Mouse (Mus musculus) erythroid progenitor cell, adult 5-6 weeks (primary cell): ENCODE measurements around the gene Krt31. TPM values are rescaled to one million over a fixed set of nuclear protein-coding genes. Genes with fewer than 3 reads are reported as not detected.

Source experiments
- ATAC-seq: replicated peaks from 2 replicates; pipeline ENCODE4 v1.8.0; 2016; ENCODE audit warnings: moderate number of reproducible peaks, mild to moderate bottlenecking, moderate TSS enrichment, inconsistent platforms; ENCODE audit not compliant: poor library complexity, low FRiP score, severe bottlenecking
- total RNA-seq, 2 experiments: library from RNA; stranded (forward) in 1 of 2; stranded (reverse) in 1 of 2; fragments of 150-400 nt in 1 of 2; fragments of 186-747, 209-891 nt in 1 of 2; gene quantifications; 2 replicates each; pipeline versions ENCODE4 v1.2.3 to v1.2.4; 2015 to 2017; ENCODE audit warnings: low replicate concordance in 2 of 2

Krt31 gene
- total RNA-seq (2015; ENCODE audit: low replicate concordance) (not detected in 2 replicates), total RNA-seq (2017; ENCODE audit: low replicate concordance) (not detected in 2 replicates)

DNA sequence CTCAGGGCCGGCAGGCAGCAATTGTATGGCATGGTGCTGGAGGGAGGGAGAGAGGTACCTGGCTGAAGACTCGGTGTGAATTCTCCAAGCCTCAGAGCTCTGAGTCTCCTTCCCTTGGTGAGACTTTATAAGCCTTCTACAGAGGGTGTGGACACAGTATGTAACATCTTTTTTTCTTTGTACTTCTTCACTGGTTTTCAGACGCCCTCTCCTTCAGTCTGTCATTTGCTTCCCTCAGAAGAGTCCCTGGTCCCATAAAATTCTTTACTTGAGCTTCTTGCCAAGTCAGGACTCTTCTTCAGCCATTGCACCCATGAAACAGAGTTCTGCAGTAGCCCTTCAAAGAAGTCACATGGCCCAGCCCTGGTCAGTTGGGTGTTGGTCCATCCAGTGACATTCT, at the start of gene Krt31:
Gene Krt31 (minus strand): TSS at position 101 of the 400 bp plus-strand sequence.
- ATAC-seq: no peak

GRCm38 (mm10) chr11:100097819-100098218, 47.5 kb upstream of the Krt31 start:
- no peak for ATAC-seq

DNA sequence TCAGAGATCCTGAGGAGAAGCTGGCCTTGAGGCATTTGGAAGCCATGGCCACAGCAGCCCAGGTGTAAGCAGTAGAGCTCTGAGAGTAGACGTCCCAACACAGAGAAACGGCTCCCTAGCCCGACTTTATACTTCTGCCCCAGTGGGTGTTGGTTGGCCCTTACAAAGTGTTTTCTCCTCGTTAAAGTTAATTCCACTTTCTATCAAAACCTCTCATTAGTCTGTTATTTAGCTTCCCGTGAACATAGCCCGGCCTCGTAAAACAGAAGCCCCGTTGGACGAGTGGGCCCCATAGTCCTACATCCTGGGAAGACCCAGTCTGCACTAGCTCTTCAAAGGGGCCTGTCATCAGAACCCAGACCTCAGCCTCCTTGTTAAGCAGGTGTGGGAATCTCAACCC, 45.8 kb upstream of the Krt31 start, which contains the start of gene Krt35:
Gene Krt35 (minus strand): TSS at position 101 of the 400 bp plus-strand sequence.
- no peak for ATAC-seq

DNA sequence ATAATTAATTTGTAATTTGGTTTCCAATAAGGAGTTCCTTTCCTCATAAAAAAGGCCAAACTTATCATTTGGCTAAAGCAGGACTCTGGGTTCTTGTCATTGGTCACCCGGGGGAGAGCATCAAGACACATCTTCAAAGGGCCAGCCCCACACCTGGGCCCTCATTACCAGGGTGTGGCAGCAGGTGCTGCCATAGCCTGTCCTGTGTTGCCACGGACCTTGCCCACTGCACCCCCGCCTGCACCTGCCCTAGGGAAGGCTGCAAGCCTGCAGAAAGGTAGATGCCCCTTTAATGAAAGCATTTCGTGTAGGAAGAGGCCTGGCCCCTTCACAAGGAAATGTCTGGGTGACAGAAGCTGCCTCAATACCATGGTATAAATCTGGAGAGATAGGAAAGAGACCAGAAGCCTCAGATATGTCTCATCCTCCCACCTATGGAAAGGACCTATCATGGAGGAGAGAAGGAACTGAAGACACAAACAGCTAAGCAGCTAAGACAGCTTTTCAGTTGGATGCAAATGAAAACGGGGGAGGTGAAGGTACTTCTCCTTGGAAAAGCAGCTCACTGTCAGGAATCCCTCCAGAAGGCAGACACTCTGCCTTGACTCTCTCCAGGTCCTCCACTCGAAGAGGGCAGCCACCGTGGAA, 38.2 kb upstream of the Krt31 start:
- ATAC-seq: no peak

- no peak for ATAC-seq
Measured at GRCm38 (mm10) chr11:100087861-100088260, 37.5 kb upstream of the Krt31 start, which contains the start of gene Krt32. Gene Krt32 (minus strand): TSS chr11:100088226.

- no peak for ATAC-seq
Measured at GRCm38 (mm10) chr11:100073873-100074272, 23.5 kb upstream of the Krt31 start.

GRCm38 (mm10) chr11:100067293-100068036, 17.1 kb upstream of the Krt31 start:
- no peak for ATAC-seq

GRCm38 (mm10) chr11:100066236-100067010, 16.1 kb upstream of the Krt31 start:
- no peak for ATAC-seq

DNA sequence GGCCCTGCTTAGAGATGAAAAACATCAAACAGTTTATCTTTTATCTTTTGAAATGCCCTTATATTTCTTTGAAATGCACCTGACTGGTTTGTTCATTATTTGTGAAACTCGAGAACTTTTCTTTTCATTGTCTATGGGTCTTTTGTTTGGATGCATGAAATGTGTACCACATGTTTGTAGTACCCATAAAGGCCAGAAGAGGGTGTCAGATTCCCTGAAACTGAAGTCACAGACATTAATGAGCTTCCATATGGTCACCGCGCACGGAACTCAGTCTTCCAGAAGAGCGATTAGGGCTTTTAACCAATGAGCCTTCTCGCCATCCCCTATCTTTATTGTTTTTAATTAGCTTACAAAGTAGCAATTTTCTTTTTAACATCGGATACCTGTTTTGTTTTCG, 8.5 kb upstream of the Krt31 start:
- no peak for ATAC-seq

GRCm38 (mm10) chr11:100055686-100056655, 5.6 kb upstream of the Krt31 start:
- no peak for ATAC-seq

DNA sequence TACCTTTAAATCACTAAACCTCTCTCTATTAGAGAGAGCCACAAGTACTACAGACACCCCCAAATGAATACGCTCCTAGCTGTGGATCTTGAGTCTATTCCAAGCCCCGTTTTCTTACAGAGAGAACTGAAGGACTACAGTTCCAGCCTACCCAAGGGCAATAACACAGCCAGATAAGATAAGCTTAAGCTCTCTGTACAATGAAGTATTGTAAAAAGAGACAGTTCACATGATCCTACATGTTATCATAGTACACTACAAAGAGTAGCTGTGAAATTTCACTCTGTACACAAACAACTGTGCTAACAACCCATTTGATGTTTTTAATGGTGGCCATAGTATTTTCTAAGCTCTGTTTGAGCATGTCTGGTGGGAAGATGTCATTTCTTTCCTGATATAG, 3.2 kb downstream of the Krt31 start:
- ATAC-seq: no peak

GRCm38 (mm10) chr11:100046303-100046866, 4.0 kb downstream of the Krt31 start:
- ATAC-seq: no peak

DNA sequence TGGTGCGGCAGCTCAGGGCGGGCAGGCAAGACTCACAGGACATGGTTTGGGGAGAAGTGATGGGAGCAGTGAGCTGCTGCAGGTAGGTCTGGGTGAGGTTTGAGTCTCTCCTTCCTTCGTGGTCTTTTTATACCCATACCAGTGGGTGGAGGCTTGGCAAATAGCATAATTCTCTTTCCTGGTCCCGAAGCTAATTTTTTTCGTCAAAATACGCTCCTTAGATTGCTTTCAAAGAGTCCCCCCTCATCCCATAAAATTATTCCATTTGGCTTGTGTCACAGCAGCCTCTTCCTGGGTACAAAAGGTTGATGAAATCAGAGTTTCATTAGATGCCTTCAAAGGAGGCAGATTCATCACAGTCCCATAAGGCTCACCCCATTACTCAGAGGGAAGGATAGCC, 8.9 kb downstream of the Krt31 start, which contains the start of gene Krt34:
Gene Krt34 (minus strand): TSS at position 101 of the 400 bp plus-strand sequence.
- no peak for ATAC-seq

GRCm38 (mm10) chr11:100029768-100030167, 20.6 kb downstream of the Krt31 start, which contains the start of gene Krt33b:
Gene Krt33b (minus strand): TSS chr11:100029868.
- no peak for ATAC-seq

DNA sequence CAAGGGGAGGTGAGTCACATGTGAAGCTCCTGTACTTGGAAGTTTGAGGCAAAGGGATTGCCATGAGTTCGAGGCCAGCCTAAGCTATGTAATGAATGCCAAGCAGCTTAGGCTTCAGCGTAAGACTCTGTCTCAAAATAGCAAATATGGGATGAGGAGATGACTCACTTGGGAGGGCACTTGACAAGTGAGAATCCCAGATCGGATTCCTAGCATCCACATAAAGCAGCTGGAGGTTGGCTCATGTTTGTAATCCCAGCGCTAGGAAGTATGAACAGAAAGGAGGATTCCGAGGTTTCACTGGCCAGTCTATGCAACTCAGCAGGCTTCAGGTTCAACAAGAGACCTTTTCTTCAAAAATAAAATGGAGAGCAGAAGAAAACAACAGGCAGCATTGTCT, 28.9 kb downstream of the Krt31 start:
- no peak for ATAC-seq

DNA sequence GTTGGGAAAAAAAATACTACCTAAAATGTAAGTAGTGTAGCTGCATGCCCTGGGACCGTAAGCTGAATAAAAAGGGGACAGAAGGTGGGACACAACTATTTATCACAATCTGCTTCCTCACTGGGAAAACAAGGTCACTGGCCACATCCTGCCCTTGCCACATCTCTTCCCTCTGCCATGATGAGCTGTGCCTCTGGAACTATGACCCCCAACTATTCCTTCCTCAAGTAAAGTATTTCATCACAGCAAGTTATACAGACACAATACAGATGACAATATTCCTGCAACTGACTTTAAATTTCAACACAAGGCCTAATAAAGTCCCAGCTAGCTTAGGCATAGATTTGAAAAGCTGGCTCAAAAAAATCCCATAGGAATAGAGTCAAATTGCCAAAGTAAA, 30.9 kb downstream of the Krt31 start:
- no peak for ATAC-seq

GRCm38 (mm10) chr11:100016112-100016511, 34.2 kb downstream of the Krt31 start, which contains the start of gene Krt33a:
Gene Krt33a (minus strand): TSS chr11:100016212.
- no peak for ATAC-seq

GRCm38 (mm10) chr11:100013691-100014171, 36.6 kb downstream of the Krt31 start:
- no peak for ATAC-seq

DNA sequence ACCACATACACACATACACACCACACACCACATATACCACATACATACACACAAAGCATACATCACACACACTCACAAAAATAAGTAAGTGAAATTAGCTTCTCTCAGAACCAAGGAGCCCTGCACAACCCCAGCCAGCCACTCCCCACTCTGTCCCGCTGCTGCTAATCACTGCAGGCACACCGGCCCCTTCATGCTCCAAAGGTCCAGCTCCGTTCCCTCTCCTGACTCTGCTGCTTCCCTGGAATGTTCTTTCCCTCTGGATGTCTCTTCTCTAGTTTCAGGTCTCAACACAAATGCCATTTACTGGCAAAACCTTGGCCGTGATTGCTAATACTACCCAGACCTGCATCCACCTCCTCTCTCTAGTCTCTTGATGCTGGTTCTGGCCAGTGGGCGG, 39.7 kb downstream of the Krt31 start:
- ATAC-seq: no peak
